Mouse (Mus musculus) C2C12 (cell line): Measurements from ENCODE around the gene Psmg4.

Experiments
- CTCF ChIP-seq: IDR thresholded peaks from one replicate; pipeline ENCODE4 v1.5.1; 2011; ENCODE audit not compliant: control insufficient read depth, insufficient read depth, insufficient read length
- FOSL1 ChIP-seq: IDR thresholded peaks from one replicate; pipeline ENCODE4 v1.8.0; 2011; ENCODE audit warnings: mild to moderate bottlenecking, low read length; ENCODE audit not compliant: poor library complexity, insufficient read depth, severe bottlenecking
- MAX ChIP-seq: IDR thresholded peaks from one replicate; pipeline ENCODE4 v1.6.1; 2011; ENCODE audit warnings: mild to moderate bottlenecking, control low read depth
- MYOD1 ChIP-seq: IDR thresholded peaks from one replicate; pipeline ENCODE4 v1.6.1; 2011; ENCODE audit warnings: low read depth; ENCODE audit not compliant: control insufficient read depth, insufficient read length
- MYOG ChIP-seq: IDR thresholded peaks from one replicate; pipeline ENCODE4 v1.6.1; 2011; ENCODE audit not compliant: control insufficient read depth, insufficient read length; ENCODE audit errors: extremely low read depth
- USF1 ChIP-seq: IDR thresholded peaks from one replicate; pipeline ENCODE4 v1.6.1; 2011; ENCODE audit warnings: low read depth, mild to moderate bottlenecking, control low read depth, moderate library complexity

DNA sequence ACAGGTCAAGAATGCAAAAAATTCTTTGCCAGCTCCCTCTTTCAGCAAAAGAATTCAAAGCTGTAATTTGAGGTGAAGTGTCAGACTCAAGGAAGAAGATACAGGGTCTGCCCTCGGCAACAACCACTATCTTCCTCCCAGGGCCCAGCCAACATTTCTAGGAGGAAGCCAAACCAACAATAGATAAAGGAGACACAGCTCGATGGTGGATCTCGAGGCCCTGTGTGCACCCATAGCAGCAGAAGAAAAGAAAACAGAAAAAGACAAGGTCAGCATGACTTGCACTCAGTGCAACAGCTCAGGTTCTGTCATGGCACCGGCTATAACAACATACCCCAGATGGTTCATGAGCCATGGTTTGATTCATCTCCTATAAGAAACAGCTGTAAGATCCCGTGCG is 46.3 kb upstream of the Psmg4 start:
- TF ChIP-seq CTCF, result no peak
- no peak for TF ChIP-seq USF1
- TF ChIP-seq MYOG, result no peak
- TF ChIP-seq MYOD1, result no peak
- no peak for TF ChIP-seq MAX
- TF ChIP-seq FOSL1, result no peak
